Mouse (Mus musculus) testis, adult 2 months (tissue): ENCODE measurements around the gene Qk.

Source experiments
- CTCF ChIP-seq: fragments of 200-500 bp; IDR thresholded peaks from 2 replicates; pipeline ENCODE4 v1.5.1; 2012; ENCODE audit warnings: low read depth, mild to moderate bottlenecking, inconsistent platforms, low read length, moderate library complexity; ENCODE audit not compliant: control insufficient read depth, insufficient read depth, insufficient replicate concordance
- POLR2A ChIP-seq: fragments of 200-500 bp; IDR thresholded peaks from 2 replicates; pipeline ENCODE4 v1.6.1; 2012; ENCODE audit warnings: low read depth, mild to moderate bottlenecking, inconsistent platforms, low read length, moderate library complexity; ENCODE audit not compliant: control insufficient read depth

DNA sequence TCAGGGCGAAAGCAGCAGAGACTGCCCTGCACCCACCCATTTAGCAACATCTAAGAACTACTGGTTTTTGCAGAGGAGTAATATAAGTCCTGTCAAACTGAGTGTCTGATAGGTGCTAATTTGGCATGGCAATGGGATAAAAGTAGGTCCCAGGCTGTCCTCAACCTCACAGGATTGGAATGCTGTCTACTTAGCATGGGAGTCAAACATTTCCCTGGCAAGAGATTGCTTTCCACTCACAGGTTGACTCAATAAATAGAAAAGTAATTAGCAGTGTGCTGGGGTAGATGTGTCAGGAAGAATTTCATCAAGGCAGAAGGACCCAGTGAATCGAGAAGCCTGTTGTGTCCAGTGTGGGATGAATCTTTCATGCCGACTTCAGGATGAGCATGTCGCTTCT is 41.1 kb upstream of the Qk start:
- TF ChIP-seq CTCF (no peak), POLR2A (no peak)
